19 mouse cellular contexts compared by ENCODE assay signal in genomic region chr3:114697946-114698345, GRCm38 (mm10).
DNase-seq lines count a peak whose midpoint lies in the region; ATAC-seq lines count a peak whose summit lies in the region.
"Had no signal": no experiment of that assay in that cellular context is flagged by ENCODE, and none has a peak within 500 bp of the region (broad histone marks: within the 10 kb centered on the region; RNA-seq: fewer than 3 reads in every experiment).

No protein-coding gene starts in this region.

- H3K4me2 ChIP-seq in midbrain, embryonic 13.5 days (replicated peaks), result no peak overlapping the region
- H3K4me2 ChIP-seq in midbrain, embryonic 16.5 days (ENCODE audit: low read length), result no peak overlapping the region
- H3K4me2 ChIP-seq in forebrain, embryonic 14.5 days (ENCODE audit: low read length), result no peak overlapping the region
- no peak overlapping the region for H3K4me2 ChIP-seq in neural tube, embryonic 15.5 days
- H3K4me2 ChIP-seq: embryonic facial prominence, embryonic 12.5 days; liver, embryonic 15.5 days had no signal

- no peaks in the 10 kb centered on the region for H3K4me1 ChIP-seq in midbrain, embryonic 13.5 days (replicated peaks)
- no peaks in the 10 kb centered on the region for H3K4me1 ChIP-seq in midbrain, embryonic 16.5 days (ENCODE audit: control insufficient read depth, insufficient read depth, low read length)
- H3K4me1 ChIP-seq in forebrain, embryonic 14.5 days (ENCODE audit: control insufficient read depth, insufficient read depth, low read length), result no peaks in the 10 kb centered on the region
- no peaks in the 10 kb centered on the region for H3K4me1 ChIP-seq in neural tube, embryonic 15.5 days
- H3K4me1 ChIP-seq: embryonic facial prominence, embryonic 12.5 days; liver, embryonic 15.5 days had no signal

- no peaks in the 10 kb centered on the region for H3K27me3 ChIP-seq in midbrain, embryonic 13.5 days
- H3K27me3 ChIP-seq in midbrain, embryonic 16.5 days (ENCODE audit: control insufficient read depth, insufficient read depth, low read depth, low read length), result no peaks in the 10 kb centered on the region
- H3K27me3 ChIP-seq in forebrain, embryonic 14.5 days (replicated peaks; ENCODE audit: control insufficient read depth, insufficient read depth, low read length), result no peaks in the 10 kb centered on the region
- no peaks in the 10 kb centered on the region for H3K27me3 ChIP-seq in neural tube, embryonic 15.5 days (replicated peaks)
- H3K27me3 ChIP-seq: CH12.LX; embryonic facial prominence, embryonic 12.5 days; liver, embryonic 15.5 days had no signal

- H3K9ac ChIP-seq in midbrain, embryonic 13.5 days (replicated peaks), result no peak overlapping the region
- H3K9ac ChIP-seq in midbrain, embryonic 16.5 days (ENCODE audit: low read depth, low read length), result no peak overlapping the region
- no peak overlapping the region for H3K9ac ChIP-seq in forebrain, embryonic 14.5 days (ENCODE audit: low read length)
- H3K9ac ChIP-seq in neural tube, embryonic 15.5 days (replicated peaks), result no peak overlapping the region
- H3K9ac ChIP-seq: embryonic facial prominence, embryonic 12.5 days; liver, embryonic 15.5 days had no signal

- H3K36me3 ChIP-seq in midbrain, embryonic 13.5 days, result no peaks in the 10 kb centered on the region
- no peaks in the 10 kb centered on the region for H3K36me3 ChIP-seq in midbrain, embryonic 16.5 days (ENCODE audit: control insufficient read depth, insufficient read depth, low read length)
- H3K36me3 ChIP-seq in forebrain, embryonic 14.5 days (ENCODE audit: control insufficient read depth, insufficient read depth, low read length), result no peaks in the 10 kb centered on the region
- H3K36me3 ChIP-seq in neural tube, embryonic 15.5 days, result no peaks in the 10 kb centered on the region
- H3K36me3 ChIP-seq: embryonic facial prominence, embryonic 12.5 days; liver, embryonic 15.5 days had no signal

- ATAC-seq in midbrain, embryonic 13.5 days, result peak; percentile 68; the same call in 1 of the 2 replicates
- no peak for ATAC-seq in midbrain, embryonic 16.5 days
- ATAC-seq in forebrain, embryonic 14.5 days, result peak; percentile 87
- ATAC-seq in neural tube, embryonic 15.5 days (ENCODE audit: low FRiP score), result peak; percentile 66; the same call in 1 of the 2 replicates
- ATAC-seq: lung, postnatal 0 days had no signal

- H3K27ac ChIP-seq in midbrain, embryonic 13.5 days, result no peak overlapping the region
- no peak overlapping the region for H3K27ac ChIP-seq in midbrain, embryonic 16.5 days (ENCODE audit: low read length)
- H3K27ac ChIP-seq in forebrain, embryonic 14.5 days (ENCODE audit: low read depth, low read length), result no peak overlapping the region
- no peak overlapping the region for H3K27ac ChIP-seq in neural tube, embryonic 15.5 days (replicated peaks)
- H3K27ac ChIP-seq: embryonic facial prominence, embryonic 12.5 days; gastrocnemius, adult 2 months; heart, adult 2 months; liver, embryonic 15.5 days had no signal

- H3K4me3 ChIP-seq in midbrain, embryonic 13.5 days (replicated peaks), result no peak overlapping the region
- H3K4me3 ChIP-seq in midbrain, embryonic 16.5 days (ENCODE audit: low read depth, low read length), result no peak overlapping the region
- H3K4me3 ChIP-seq in forebrain, embryonic 14.5 days (ENCODE audit: low read depth, low read length), result no peak overlapping the region
- H3K4me3 ChIP-seq in neural tube, embryonic 15.5 days (replicated peaks), result no peak overlapping the region
- H3K4me3 ChIP-seq: embryonic facial prominence, embryonic 12.5 days; gastrocnemius, adult 2 months; heart, adult 2 months; liver, embryonic 15.5 days had no signal

- H3K9me3 ChIP-seq in midbrain, embryonic 13.5 days, result no peaks in the 10 kb centered on the region
- no peaks in the 10 kb centered on the region for H3K9me3 ChIP-seq in midbrain, embryonic 16.5 days (replicated peaks; ENCODE audit: control insufficient read depth, low read length, poor library complexity, severe bottlenecking)
- H3K9me3 ChIP-seq in forebrain, embryonic 14.5 days (replicated peaks; ENCODE audit: control insufficient read depth, low read length), result no peaks in the 10 kb centered on the region
- H3K9me3 ChIP-seq in neural tube, embryonic 15.5 days (replicated peaks), result no peaks in the 10 kb centered on the region
- H3K9me3 ChIP-seq: embryonic facial prominence, embryonic 12.5 days; liver, embryonic 15.5 days had no signal

- peak; percentile 62 to 66 for DNase-seq in cerebellum, postnatal 10 days
- DNase-seq in cerebellum, adult 11-12 months, result no peak
- peak; percentile 73 for DNase-seq in forebrain, embryonic 14.5 days (ENCODE audit: low spot score)
- DNase-seq in adrenal gland, postnatal 25 days, result no peak
- no peak for DNase-seq in MN1 (ENCODE audit: low spot score)
- DNase-seq: adrenal gland, adult 8-10 months; gastrocnemius, adult 2 months; heart, adult 2 months; kidney, adult 2 months; kidney, postnatal 36 days; spleen, adult 18-20 months; thymus, adult 2 months had no signal

- 59% methylated on average over 2 of the region's 2 CpGs for WGBS in midbrain, embryonic 13.5 days
- 58% methylated on average over 2 of the region's 2 CpGs for WGBS in midbrain, embryonic 16.5 days
- WGBS in forebrain, embryonic 14.5 days, result 31% methylated on average over 2 of the region's 2 CpGs
- 50% methylated on average over 2 of the region's 2 CpGs for WGBS in neural tube, embryonic 15.5 days

Comparison
In these comparisons a context has a peak if more than half of its experiments do, and no peak if none do; other contexts are left out.
1. DNase-seq: peak in cerebellum, postnatal 10 days (2 of 2) and forebrain, embryonic 14.5 days (single experiment); none in cerebellum, adult 11-12 months (single experiment), adrenal gland, postnatal 25 days (single experiment) and MN1 (single experiment).